12 mouse cellular contexts compared by ENCODE assay signal in the genomic region with DNA sequence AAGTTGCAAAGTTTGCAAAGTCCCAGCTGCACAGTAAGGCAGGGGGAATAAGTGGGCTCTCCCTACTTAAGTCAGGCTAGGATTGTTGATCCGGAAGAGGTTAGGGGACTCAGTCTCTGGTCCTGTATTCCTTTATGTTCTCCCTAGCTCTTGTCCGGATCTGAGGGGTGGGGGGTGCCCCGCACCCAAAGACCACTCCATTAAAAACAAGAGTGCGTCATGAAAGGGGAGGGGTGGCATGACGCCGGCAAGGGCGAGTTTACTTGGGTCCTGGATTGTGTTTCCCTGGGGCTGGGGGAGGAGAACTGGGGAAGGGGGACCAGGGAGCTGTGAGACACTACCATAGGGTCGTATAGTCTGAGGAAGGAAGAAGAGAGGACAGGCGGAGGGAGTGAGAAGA. TPM values are rescaled to one million over a fixed set of nuclear protein-coding genes. Genes with fewer than 3 reads are reported as not detected.
A peak's percentile ranks its signal among the peaks of the same experiment; 100 is the strongest.
DNase-seq lines count a peak whose midpoint lies in the region; ATAC-seq lines count a peak whose summit lies in the region.
"Had no signal": no experiment of that assay in that cellular context is flagged by ENCODE, and none has a peak within 500 bp of the region (broad histone marks: within the 10 kb centered on the region; RNA-seq: fewer than 3 reads in every experiment).

No protein-coding gene starts in this region.

- H3K9ac ChIP-seq in hindbrain, embryonic 11.5 days (ENCODE audit: low read depth, low read length): peak overlapping the region; percentile 44; the same call in 1 of the 2 replicates
- H3K9ac ChIP-seq in hindbrain, embryonic 16.5 days (ENCODE audit: low read depth, low read length): peak overlapping the region; percentile 61
- H3K9ac ChIP-seq in neural tube, embryonic 11.5 days (ENCODE audit: low read length): peak overlapping the region; percentile 100

- peaks cover 95% of the 10 kb centered on the region for H3K27me3 ChIP-seq in hindbrain, embryonic 11.5 days (ENCODE audit: control insufficient read depth, insufficient read depth, low read length)
- H3K27me3 ChIP-seq in hindbrain, embryonic 10.5 days (ENCODE audit: insufficient read depth, poor library complexity, severe bottlenecking): peaks cover 100% of the 10 kb centered on the region
- H3K27me3 ChIP-seq in hindbrain, embryonic 16.5 days (replicated peaks; ENCODE audit: control insufficient read depth, insufficient read depth, low read length): peaks cover 41% of the 10 kb centered on the region
- H3K27me3 ChIP-seq in neural tube, embryonic 11.5 days (ENCODE audit: control insufficient read depth, insufficient read depth, low read length): 0 out of 2 replicates have a peak, but pooled peaks cover 2% of the 10 kb centered on the region

- WGBS in hindbrain, embryonic 11.5 days: 0% methylated on average over 9 of the region's 9 CpGs
- WGBS in hindbrain, embryonic 10.5 days: 2% methylated on average over 9 of the region's 9 CpGs
- 2% methylated on average over 9 of the region's 9 CpGs for WGBS in hindbrain, embryonic 16.5 days
- WGBS in neural tube, embryonic 11.5 days: under 1% methylated on average over 9 of the region's 9 CpGs

- no peaks in the 10 kb centered on the region for H3K36me3 ChIP-seq in hindbrain, embryonic 11.5 days (ENCODE audit: control insufficient read depth, insufficient read depth, low read length)
- no peaks in the 10 kb centered on the region for H3K36me3 ChIP-seq in hindbrain, embryonic 10.5 days
- no peaks in the 10 kb centered on the region for H3K36me3 ChIP-seq in hindbrain, embryonic 16.5 days (ENCODE audit: control insufficient read depth, insufficient read depth, low read length)
- no peaks in the 10 kb centered on the region for H3K36me3 ChIP-seq in neural tube, embryonic 11.5 days (ENCODE audit: control insufficient read depth, insufficient read depth, low read length)

- H3K4me3 ChIP-seq in hindbrain, embryonic 11.5 days (ENCODE audit: low read depth, low read length): peak overlapping the region; percentile 33
- no peak overlapping the region for H3K4me3 ChIP-seq in hindbrain, embryonic 10.5 days
- peak overlapping the region; percentile 74 for H3K4me3 ChIP-seq in brown adipose tissue, adult 24 weeks (ENCODE audit: insufficient read depth, low read depth, low read length)
- H3K4me3 ChIP-seq in hindbrain, embryonic 16.5 days (ENCODE audit: low read length): peak overlapping the region; percentile 44
- peak overlapping the region; percentile 96 for H3K4me3 ChIP-seq in neural tube, embryonic 11.5 days (ENCODE audit: low read depth, low read length)

- H3K4me2 ChIP-seq in hindbrain, embryonic 11.5 days (replicated peaks; ENCODE audit: low read depth, low read length): no peak overlapping the region; the same call in 1 of the 2 replicates
- peak overlapping the region; percentile 62 for H3K4me2 ChIP-seq in hindbrain, embryonic 16.5 days (ENCODE audit: low read length)
- peak overlapping the region; percentile 100 for H3K4me2 ChIP-seq in neural tube, embryonic 11.5 days (ENCODE audit: low read depth)

- H3K4me1 ChIP-seq in hindbrain, embryonic 11.5 days (replicated peaks; ENCODE audit: control insufficient read depth, insufficient read depth, low read length): no peaks in the 10 kb centered on the region
- H3K4me1 ChIP-seq in hindbrain, embryonic 10.5 days (replicated peaks): peaks cover 22% of the 10 kb centered on the region
- H3K4me1 ChIP-seq in brown adipose tissue, adult 24 weeks (ENCODE audit: control insufficient read depth, insufficient read depth, insufficient read length, low read length): no peaks in the 10 kb centered on the region
- H3K4me1 ChIP-seq in hindbrain, embryonic 16.5 days (ENCODE audit: control insufficient read depth, insufficient read depth, low read depth, low read length): no peaks in the 10 kb centered on the region
- peaks cover 20% of the 10 kb centered on the region for H3K4me1 ChIP-seq in neural tube, embryonic 11.5 days (ENCODE audit: control insufficient read depth, insufficient read depth, low read length)

- no peak for ATAC-seq in hindbrain, embryonic 11.5 days (ENCODE audit: low FRiP score)
- ATAC-seq in hindbrain, embryonic 16.5 days: no peak
- no peak for ATAC-seq in neural tube, embryonic 11.5 days (ENCODE audit: insufficient read depth, low FRiP score, low TSS enrichment)

- no peak for DNase-seq in hindbrain, embryonic 11.5 days (ENCODE audit: low spot score)
- DNase-seq in hindbrain, embryonic 10.5 days (ENCODE audit: low spot score): no peak
- no peak for DNase-seq in neural tube, embryonic 11.5 days (ENCODE audit: low spot score)
- no peak for DNase-seq in cerebellum, adult 9-11 months
- DNase-seq in gastrocnemius, adult 18-20 months (ENCODE audit: low spot score): no peak
- DNase-seq: cerebellum, adult 8-10 months; layer of hippocampus, adult 9-11 months; retina, postnatal 1 day had no signal

- no peaks in the 10 kb centered on the region for H3K9me3 ChIP-seq in hindbrain, embryonic 11.5 days (ENCODE audit: control insufficient read depth, low read length)
- H3K9me3 ChIP-seq in hindbrain, embryonic 10.5 days: no peaks in the 10 kb centered on the region
- no peaks in the 10 kb centered on the region for H3K9me3 ChIP-seq in hindbrain, embryonic 16.5 days (ENCODE audit: control insufficient read depth, low read length)
- H3K9me3 ChIP-seq in neural tube, embryonic 11.5 days (ENCODE audit: control insufficient read depth, low read length): no peaks in the 10 kb centered on the region

- H3K27ac ChIP-seq in hindbrain, embryonic 11.5 days (ENCODE audit: low read depth, low read length): no peak overlapping the region
- no peak overlapping the region for H3K27ac ChIP-seq in hindbrain, embryonic 10.5 days
- H3K27ac ChIP-seq in brown adipose tissue, adult 24 weeks (replicated peaks; ENCODE audit: low read depth, low read length): no peak overlapping the region
- H3K27ac ChIP-seq in hindbrain, embryonic 16.5 days (ENCODE audit: low read depth, low read length): peak overlapping the region; percentile 42
- peak overlapping the region; percentile 100 for H3K27ac ChIP-seq in neural tube, embryonic 11.5 days (ENCODE audit: low read depth, low read length)

RNA-seq across cellular contexts. Expression of a gene that starts 3.4 kb away (rescaled TPM):
- polyA plus RNA-seq in hindbrain, embryonic 11.5 days (2014; fragmentation: Nextera tagmentation; extraction: Ambion mirVana): 33.1 and 42.5 TPM in 2 replicates
- 0.14 and 6.3 TPM in 2 replicates for polyA plus RNA-seq in hindbrain, embryonic 10.5 days (2016; fragmentation: Nextera tagmentation; extraction: Ambion mirVana)
- polyA plus RNA-seq in brown adipose tissue, adult 24 weeks (2012; ENCODE audit: insufficient read depth, insufficient read length, missing spikeins): 1.1 and 1.2 TPM in 2 replicates
- 120 and 133 TPM in 2 replicates for polyA plus RNA-seq in hindbrain, embryonic 16.5 days (2015; fragmentation: Nextera tagmentation; extraction: Ambion mirVana)
- 49.0 and 49.1 TPM in 2 replicates for polyA plus RNA-seq in neural tube, embryonic 11.5 days (2014; fragmentation: Nextera tagmentation; extraction: Ambion mirVana)
- total RNA-seq in gastrocnemius, adult 18-20 months (2021): under 1 TPM; 0.09 to 0.14 TPM
- polyA plus RNA-seq: frontal cortex, adult 2 months had no signal

RNA-seq across cellular contexts. Expression of a gene that starts 7.5 kb away (rescaled TPM):
- polyA plus RNA-seq in hindbrain, embryonic 11.5 days (2014; fragmentation: Nextera tagmentation; extraction: Ambion mirVana): 15.9 and 38.5 TPM in 2 replicates
- polyA plus RNA-seq in hindbrain, embryonic 10.5 days (2016; fragmentation: Nextera tagmentation; extraction: Ambion mirVana): 0.31 TPM in 1 of 2 replicates, not detected in the other
- 0.91 and 1.9 TPM in 2 replicates for polyA plus RNA-seq in brown adipose tissue, adult 24 weeks (2012; ENCODE audit: insufficient read depth, insufficient read length, missing spikeins)
- 49.9 and 53.3 TPM in 2 replicates for polyA plus RNA-seq in hindbrain, embryonic 16.5 days (2015; fragmentation: Nextera tagmentation; extraction: Ambion mirVana)
- polyA plus RNA-seq in neural tube, embryonic 11.5 days (2014; fragmentation: Nextera tagmentation; extraction: Ambion mirVana): 81.4 and 87.2 TPM in 2 replicates
- under 1 TPM; 0.38 to 0.39 TPM for total RNA-seq in gastrocnemius, adult 18-20 months (2021)
- polyA plus RNA-seq: frontal cortex, adult 2 months had no signal

RNA-seq across cellular contexts. Expression of a gene that starts 13.4 kb away (rescaled TPM):
- polyA plus RNA-seq in hindbrain, embryonic 11.5 days (2014; fragmentation: Nextera tagmentation; extraction: Ambion mirVana): 4.0 and 11.2 TPM in 2 replicates
- not detected in 2 replicates for polyA plus RNA-seq in hindbrain, embryonic 10.5 days (2016; fragmentation: Nextera tagmentation; extraction: Ambion mirVana)
- 2.1 and 2.6 TPM in 2 replicates for polyA plus RNA-seq in brown adipose tissue, adult 24 weeks (2012; ENCODE audit: insufficient read depth, insufficient read length, missing spikeins)
- 29.3 and 33.1 TPM in 2 replicates for polyA plus RNA-seq in hindbrain, embryonic 16.5 days (2015; fragmentation: Nextera tagmentation; extraction: Ambion mirVana)
- polyA plus RNA-seq in neural tube, embryonic 11.5 days (2014; fragmentation: Nextera tagmentation; extraction: Ambion mirVana): 65.5 and 65.9 TPM in 2 replicates
- under 1 TPM; 0.41 to 0.81 TPM for total RNA-seq in gastrocnemius, adult 18-20 months (2021)
- total RNA-seq: hematopoietic stem cell, adult 5-6 weeks had no signal
- polyA plus RNA-seq: frontal cortex, adult 2 months had no signal

RNA-seq across cellular contexts. Expression of a gene that starts 18.1 kb away (rescaled TPM):
- polyA plus RNA-seq in hindbrain, embryonic 11.5 days (2014; fragmentation: Nextera tagmentation; extraction: Ambion mirVana): 3.1 and 7.0 TPM in 2 replicates
- 0.08 TPM in 1 of 2 replicates, not detected in the other for polyA plus RNA-seq in hindbrain, embryonic 10.5 days (2016; fragmentation: Nextera tagmentation; extraction: Ambion mirVana)
- 0.58 and 1.9 TPM in 2 replicates for polyA plus RNA-seq in brown adipose tissue, adult 24 weeks (2012; ENCODE audit: insufficient read depth, insufficient read length, missing spikeins)
- 15.1 and 15.9 TPM in 2 replicates for polyA plus RNA-seq in hindbrain, embryonic 16.5 days (2015; fragmentation: Nextera tagmentation; extraction: Ambion mirVana)
- 27.9 and 28.2 TPM in 2 replicates for polyA plus RNA-seq in neural tube, embryonic 11.5 days (2014; fragmentation: Nextera tagmentation; extraction: Ambion mirVana)
- total RNA-seq in gastrocnemius, adult 18-20 months (2021): under 1 TPM in 1 of 2 experiments, not detected in 1; 0.09 TPM
- total RNA-seq: hematopoietic stem cell, adult 5-6 weeks had no signal
- polyA plus RNA-seq: frontal cortex, adult 2 months had no signal

RNA-seq across cellular contexts. Expression of a gene that starts 18.3 kb away (rescaled TPM):
- polyA plus RNA-seq in hindbrain, embryonic 11.5 days (2014; fragmentation: Nextera tagmentation; extraction: Ambion mirVana): 3.5 and 5.1 TPM in 2 replicates
- polyA plus RNA-seq in hindbrain, embryonic 10.5 days (2016; fragmentation: Nextera tagmentation; extraction: Ambion mirVana): 0.47 and 3.1 TPM in 2 replicates
- 6.0 and 6.4 TPM in 2 replicates for polyA plus RNA-seq in brown adipose tissue, adult 24 weeks (2012; ENCODE audit: insufficient read depth, insufficient read length, missing spikeins)
- polyA plus RNA-seq in hindbrain, embryonic 16.5 days (2015; fragmentation: Nextera tagmentation; extraction: Ambion mirVana): 2.5 and 3.3 TPM in 2 replicates
- polyA plus RNA-seq in neural tube, embryonic 11.5 days (2014; fragmentation: Nextera tagmentation; extraction: Ambion mirVana): 3.1 and 3.8 TPM in 2 replicates
- total RNA-seq in gastrocnemius, adult 18-20 months (2021): under 1 TPM; 0.16 to 0.31 TPM
- polyA plus RNA-seq: frontal cortex, adult 2 months had no signal

Comparison
In these comparisons a context has a peak if more than half of its experiments do, and no peak if none do; other contexts are left out.
1. H3K27ac ChIP-seq: peak in hindbrain, embryonic 16.5 days (single experiment) and neural tube, embryonic 11.5 days (single experiment); none in hindbrain, embryonic 11.5 days (single experiment), hindbrain, embryonic 10.5 days (single experiment) and brown adipose tissue, adult 24 weeks (single experiment).
2. H3K9ac ChIP-seq: peak in every context shown above with its lines; median percentile 100 in neural tube, embryonic 11.5 days; 61 in hindbrain, embryonic 16.5 days; 44 in hindbrain, embryonic 11.5 days.